Comparison of ENCODE assay signal across 8 mouse cellular contexts in genomic region chr4:45964771-45965439, GRCm38 (mm10). TPM values are rescaled to one million over a fixed set of nuclear protein-coding genes. Genes with fewer than 3 reads are reported as not detected.
DNase-seq lines count a peak whose midpoint lies in the region; ATAC-seq lines count a peak whose summit lies in the region.

TSS of gene Tdrd7 (plus strand) at chr4:45965334.

- H3K4me1 ChIP-seq in embryonic facial prominence, embryonic 15.5 days: peaks cover 5% of the 10 kb centered on the region; the same call in 1 of the 2 replicates
- H3K4me1 ChIP-seq in intestine, embryonic 14.5 days (replicated peaks; ENCODE audit: control insufficient read depth, insufficient read depth, low read length): peaks cover 8% of the 10 kb centered on the region
- H3K4me1 ChIP-seq in limb, embryonic 12.5 days (replicated peaks): peaks cover 10% of the 10 kb centered on the region; the same call in 1 of the 2 replicates
- peaks cover 17% of the 10 kb centered on the region for H3K4me1 ChIP-seq in midbrain, embryonic 15.5 days

- no peak within 1 kb of the TSS for H3K4me2 ChIP-seq in embryonic facial prominence, embryonic 15.5 days (replicated peaks)
- H3K4me2 ChIP-seq in intestine, embryonic 14.5 days (ENCODE audit: low read length): peak within 1 kb of the TSS; percentile 12
- peak within 1 kb of the TSS; percentile 44 for H3K4me2 ChIP-seq in limb, embryonic 12.5 days
- no peak within 1 kb of the TSS for H3K4me2 ChIP-seq in midbrain, embryonic 15.5 days

- H3K27ac ChIP-seq in embryonic facial prominence, embryonic 15.5 days (replicated peaks): no peak within 1 kb of the TSS
- H3K27ac ChIP-seq in intestine, embryonic 14.5 days (ENCODE audit: low read depth): peak within 1 kb of the TSS; percentile 65
- no peak within 1 kb of the TSS for H3K27ac ChIP-seq in limb, embryonic 12.5 days
- H3K27ac ChIP-seq in midbrain, embryonic 15.5 days: no peak within 1 kb of the TSS

- H3K4me3 ChIP-seq in embryonic facial prominence, embryonic 15.5 days (replicated peaks): no peak within 1 kb of the TSS
- no peak within 1 kb of the TSS for H3K4me3 ChIP-seq in intestine, embryonic 14.5 days (ENCODE audit: low read depth, low read length)
- H3K4me3 ChIP-seq in limb, embryonic 12.5 days (replicated peaks): no peak within 1 kb of the TSS
- H3K4me3 ChIP-seq in midbrain, embryonic 15.5 days: no peak within 1 kb of the TSS

- H3K36me3 ChIP-seq in embryonic facial prominence, embryonic 15.5 days: no peaks in the 10 kb centered on the region
- H3K36me3 ChIP-seq in intestine, embryonic 14.5 days (ENCODE audit: control insufficient read depth, insufficient read depth, low read length): no peaks in the 10 kb centered on the region
- H3K36me3 ChIP-seq in limb, embryonic 12.5 days: no peaks in the 10 kb centered on the region
- no peaks in the 10 kb centered on the region for H3K36me3 ChIP-seq in midbrain, embryonic 15.5 days (replicated peaks)

- ATAC-seq in embryonic facial prominence, embryonic 15.5 days (ENCODE audit: insufficient number of reproducible peaks, low FRiP score, low TSS enrichment, low read depth): 0 out of 2 replicates have a peak, but pooled peaks have one; percentile 43
- ATAC-seq in intestine, embryonic 14.5 days (replicated peaks; ENCODE audit: low FRiP score, low TSS enrichment, low read depth): no peak
- no peak for ATAC-seq in limb, embryonic 12.5 days (ENCODE audit: insufficient number of reproducible peaks, insufficient read depth, low FRiP score, low TSS enrichment, low read depth)
- no peak for ATAC-seq in midbrain, embryonic 15.5 days (replicated peaks)

- DNase-seq in frontal cortex, adult 2 months (ENCODE audit: extremely low spot score in 1 of 2, low spot score in 1 of 2): no peak
- no peak for DNase-seq in frontal cortex, postnatal 36 days (ENCODE audit: low spot score in 2 of 2)
- DNase-seq in intestine, embryonic 14.5 days (ENCODE audit: low spot score): no peak
- no peak for DNase-seq in thymus, postnatal 36 days
- DNase-seq in thymus, postnatal 4 days: no peak

- 69% methylated on average over 10 of the region's 10 CpGs for WGBS in embryonic facial prominence, embryonic 15.5 days
- 62% methylated on average over 10 of the region's 10 CpGs for WGBS in intestine, embryonic 14.5 days
- 81% methylated on average over 10 of the region's 10 CpGs for WGBS in limb, embryonic 12.5 days
- 81% methylated on average over 10 of the region's 10 CpGs for WGBS in midbrain, embryonic 15.5 days

- no peaks in the 10 kb centered on the region for H3K9me3 ChIP-seq in embryonic facial prominence, embryonic 15.5 days (replicated peaks)
- H3K9me3 ChIP-seq in intestine, embryonic 14.5 days (ENCODE audit: control insufficient read depth, low read length): no peaks in the 10 kb centered on the region
- H3K9me3 ChIP-seq in limb, embryonic 12.5 days: no peaks in the 10 kb centered on the region
- no peaks in the 10 kb centered on the region for H3K9me3 ChIP-seq in midbrain, embryonic 15.5 days

- H3K27me3 ChIP-seq in embryonic facial prominence, embryonic 15.5 days: no peaks in the 10 kb centered on the region; the same call in none of the 2 replicates
- H3K27me3 ChIP-seq in intestine, embryonic 14.5 days (replicated peaks; ENCODE audit: control insufficient read depth, insufficient read depth, low read length): no peaks in the 10 kb centered on the region
- no peaks in the 10 kb centered on the region; the same call in 1 of the 2 replicates for H3K27me3 ChIP-seq in limb, embryonic 12.5 days
- 0 out of 2 replicates have a peak, but pooled peaks cover 3% of the 10 kb centered on the region for H3K27me3 ChIP-seq in midbrain, embryonic 15.5 days (replicated peaks)

- no peak within 1 kb of the TSS for H3K9ac ChIP-seq in embryonic facial prominence, embryonic 15.5 days
- no peak within 1 kb of the TSS for H3K9ac ChIP-seq in intestine, embryonic 14.5 days (ENCODE audit: low read length)
- no peak within 1 kb of the TSS for H3K9ac ChIP-seq in limb, embryonic 12.5 days (replicated peaks)
- no peak within 1 kb of the TSS for H3K9ac ChIP-seq in midbrain, embryonic 15.5 days

RNA-seq across cellular contexts. Expression of gene Tdrd7, which starts in this region (rescaled TPM):
- polyA plus RNA-seq in frontal cortex, adult 2 months (2012; rRNA removed): 28.2 and 30.7 TPM in 2 replicates
- 13.2 and 15.5 TPM in 2 replicates for polyA plus RNA-seq in embryonic facial prominence, embryonic 15.5 days (2015; fragmentation: Nextera tagmentation; extraction: Ambion mirVana)
- polyA plus RNA-seq in intestine, embryonic 14.5 days (2014; fragmentation: Nextera tagmentation; extraction: Ambion mirVana): 16.5 and 20.2 TPM in 2 replicates
- 7.2 and 8.7 TPM in 2 replicates for polyA plus RNA-seq in limb, embryonic 12.5 days (2016; fragmentation: Nextera tagmentation; extraction: Ambion mirVana)
- 24.4 and 24.5 TPM in 2 replicates for polyA plus RNA-seq in midbrain, embryonic 15.5 days (2015; fragmentation: Nextera tagmentation; extraction: Ambion mirVana)

Comparison
In these comparisons a context has a peak if more than half of its experiments do, and no peak if none do; other contexts are left out.
1. H3K4me2 ChIP-seq: peak in intestine, embryonic 14.5 days (single experiment) and limb, embryonic 12.5 days (single experiment); none in embryonic facial prominence, embryonic 15.5 days (single experiment) and midbrain, embryonic 15.5 days (single experiment).